Mouse (Mus musculus): ENCODE results near the gene Tbc1d12.

- TF ChIP-seq CTCF (IDR thresholded peaks at IDR 0.05; ENCODE audit: control insufficient read depth, insufficient read depth, insufficient read length) (no peak), USF1 (IDR thresholded peaks at IDR 0.05; ENCODE audit: low read depth) (no peak), CEBPB (IDR thresholded peaks at IDR 0.05; ENCODE audit: low read depth) (no peak)
These were observed 43.9 kb downstream of the Tbc1d12 start for GRCm38 (mm10) chr19:38880300-38880699.

Data from C2C12 (cell line).